Comparison of ENCODE assay signal across 21 mouse cellular contexts in genomic region chr4:98756141-98756540, GRCm38 (mm10). TPM values are rescaled to one million over a fixed set of nuclear protein-coding genes. Genes with fewer than 3 reads are reported as not detected.
DNase-seq lines count a peak whose midpoint lies in the region; ATAC-seq and TF ChIP-seq lines count a peak whose summit lies in the region.
"Had no signal": no experiment of that assay in that cellular context is flagged by ENCODE, and none has a peak within 500 bp of the region (broad histone marks: within the 10 kb centered on the region; RNA-seq: fewer than 3 reads in every experiment).

No protein-coding gene starts in this region.

- H3K4me1 ChIP-seq in hindbrain, embryonic 13.5 days (replicated peaks), result peaks cover 22% of the 10 kb centered on the region
- H3K4me1 ChIP-seq in midbrain, embryonic 11.5 days (ENCODE audit: control insufficient read depth, insufficient read depth, low read length), result peaks cover 10% of the 10 kb centered on the region

- ATAC-seq in hindbrain, embryonic 13.5 days (ENCODE audit: low FRiP score), result no peak
- ATAC-seq in midbrain, embryonic 11.5 days (ENCODE audit: low FRiP score), result peak; percentile 61
- no peak for ATAC-seq in erythroblast, adult 5-6 weeks (replicated peaks; ENCODE audit: low FRiP score, poor library complexity, severe bottlenecking)
- ATAC-seq: intestine, embryonic 15.5 days; liver, postnatal 0 days had no signal

- H3K27me3 ChIP-seq in hindbrain, embryonic 13.5 days, result no peaks in the 10 kb centered on the region
- no peaks in the 10 kb centered on the region for H3K27me3 ChIP-seq in midbrain, embryonic 11.5 days (ENCODE audit: control insufficient read depth, insufficient read depth, low read length)
- H3K27me3 ChIP-seq: intestine, embryonic 15.5 days had no signal

- H3K4me3 ChIP-seq in hindbrain, embryonic 13.5 days, result no peak overlapping the region
- no peak overlapping the region for H3K4me3 ChIP-seq in midbrain, embryonic 11.5 days (ENCODE audit: low read depth, low read length)
- H3K4me3 ChIP-seq: intestine, embryonic 15.5 days; layer of hippocampus, adult 2 months had no signal

- H3K36me3 ChIP-seq in hindbrain, embryonic 13.5 days, result no peaks in the 10 kb centered on the region
- H3K36me3 ChIP-seq in midbrain, embryonic 11.5 days (ENCODE audit: control insufficient read depth, insufficient read depth, low read length), result no peaks in the 10 kb centered on the region
- H3K36me3 ChIP-seq: intestine, embryonic 15.5 days had no signal

- peak overlapping the region; percentile 39; the same call in 1 of the 2 replicates for H3K9ac ChIP-seq in hindbrain, embryonic 13.5 days
- no peak overlapping the region for H3K9ac ChIP-seq in midbrain, embryonic 11.5 days (ENCODE audit: low read length)
- H3K9ac ChIP-seq: intestine, embryonic 15.5 days; liver, postnatal 0 days had no signal

- no peak overlapping the region for H3K4me2 ChIP-seq in hindbrain, embryonic 13.5 days
- H3K4me2 ChIP-seq in midbrain, embryonic 11.5 days, result no peak overlapping the region
- H3K4me2 ChIP-seq: heart, embryonic 11.5 days; intestine, embryonic 15.5 days had no signal

- TF ChIP-seq CTCF in brain, embryonic 14.5 days (IDR thresholded peaks at IDR 0.05; ENCODE audit: borderline replicate concordance, extremely low read depth, insufficient read depth, insufficient read length), result no peak

- peak; percentile 11 for DNase-seq in kidney, adult 11 months
- DNase-seq in kidney, adult 8-10 months, result no peak
- DNase-seq in brain, embryonic 14.5 days (ENCODE audit: low read depth), result peak; percentile 44
- no peak for DNase-seq in midbrain, embryonic 11.5 days (ENCODE audit: low spot score, missing footprints)
- no peak for DNase-seq in adrenal gland, postnatal 25 days
- DNase-seq: cerebellum, adult 9-11 months; embryo, embryonic 11 days; heart, postnatal 14 days; liver; liver, postnatal 0 days; right cerebral cortex, postnatal 25 days; thymus, postnatal 14 days had no signal

- no peaks in the 10 kb centered on the region for H3K9me3 ChIP-seq in hindbrain, embryonic 13.5 days
- no peaks in the 10 kb centered on the region for H3K9me3 ChIP-seq in midbrain, embryonic 11.5 days (ENCODE audit: control insufficient read depth, low read length)
- H3K9me3 ChIP-seq: intestine, embryonic 15.5 days had no signal

- H3K27ac ChIP-seq in hindbrain, embryonic 13.5 days, result no peak overlapping the region
- no peak overlapping the region for H3K27ac ChIP-seq in midbrain, embryonic 11.5 days (ENCODE audit: low read depth, low read length)
- H3K27ac ChIP-seq: intestine, embryonic 15.5 days; layer of hippocampus, adult 2 months; stomach, postnatal 0 days had no signal

- TF ChIP-seq POLR2A in brain, embryonic 14.5 days (IDR thresholded peaks at IDR 0.05; ENCODE audit: borderline replicate concordance, extremely low read depth, insufficient read depth, insufficient read length, poor library complexity, severe bottlenecking), result no peak

- WGBS in hindbrain, embryonic 13.5 days, result 22% methylated on average over 11 of the region's 11 CpGs
- WGBS in midbrain, embryonic 11.5 days, result 33% methylated on average over 11 of the region's 11 CpGs

RNA-seq across cellular contexts. Expression of gene L1td1, which starts 29.6 kb away (rescaled TPM):
- 0.04 and 0.31 TPM in 2 replicates for polyA plus RNA-seq in brain, embryonic 14.5 days (2012; rRNA removed)
- polyA plus RNA-seq in hindbrain, embryonic 13.5 days (2015; fragmentation: Nextera tagmentation; extraction: Ambion mirVana), result 0.08 and 0.14 TPM in 2 replicates
- 0.17 TPM in 1 of 2 replicates, not detected in the other for polyA plus RNA-seq in midbrain, embryonic 11.5 days (2014; fragmentation: Nextera tagmentation; extraction: Ambion mirVana)
- not detected in 2 replicates for total RNA-seq in erythroblast, adult 5-6 weeks (2015; ENCODE audit: low replicate concordance)
- total RNA-seq in erythroblast, adult 5-6 weeks (2017; ENCODE audit: low replicate concordance), result not detected in 2 replicates
- total RNA-seq in adrenal gland, postnatal 25 days (2021), result not detected in 2 replicates
- total RNA-seq: heart, postnatal 14 days; layer of hippocampus, adult 2 months; left cerebral cortex, postnatal 36 days; megakaryocyte-erythroid progenitor cell, adult 5-6 weeks had no signal
- polyA plus RNA-seq: gonadal fat pad, adult 2 months; liver, postnatal 0 days; stomach, postnatal 0 days had no signal

Comparison
In these comparisons a context has a peak if more than half of its experiments do, and no peak if none do; other contexts are left out.
1. DNase-seq: peak in kidney, adult 11 months (single experiment) and brain, embryonic 14.5 days (single experiment); none in kidney, adult 8-10 months (0 of 2), midbrain, embryonic 11.5 days (single experiment) and adrenal gland, postnatal 25 days (single experiment).